Mouse (Mus musculus): Measurements from ENCODE around the gene Hs3st5. TPM values are rescaled to one million over a fixed set of nuclear protein-coding genes. Genes with fewer than 3 reads are reported as not detected.
"Not testable (repeated sequence)": the region's sequence is repeated elsewhere in the genome, so short reads cannot be mapped to it uniquely, and the experiment has no call there.

The Hs3st5 gene
- total RNA-seq, 2 experiments from 2014 or later = 2.9 to 4.4 TPM

DNA sequence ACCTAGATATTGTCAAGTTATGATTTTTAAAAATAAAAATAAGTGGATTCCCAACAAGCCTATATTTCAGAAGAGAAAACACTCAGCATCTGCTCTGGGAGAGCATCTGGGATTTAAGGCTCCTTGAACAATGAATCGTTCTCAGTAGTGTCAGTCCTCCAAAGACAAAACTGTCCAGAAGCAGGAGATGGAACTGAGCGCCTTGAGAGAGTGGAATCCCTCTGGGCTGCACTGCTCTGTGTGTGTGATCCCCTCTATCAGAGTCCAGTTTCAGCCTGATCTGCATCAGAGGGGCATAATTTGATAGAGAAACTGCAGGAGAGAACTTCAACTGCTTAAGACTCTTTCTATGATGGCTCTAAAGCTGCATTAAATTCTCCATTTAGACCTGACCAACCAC lies 49.5 kb downstream of the Hs3st5 start:
- no peak for DNase-seq (ENCODE audit: low spot score in 2 of 2)

DNA sequence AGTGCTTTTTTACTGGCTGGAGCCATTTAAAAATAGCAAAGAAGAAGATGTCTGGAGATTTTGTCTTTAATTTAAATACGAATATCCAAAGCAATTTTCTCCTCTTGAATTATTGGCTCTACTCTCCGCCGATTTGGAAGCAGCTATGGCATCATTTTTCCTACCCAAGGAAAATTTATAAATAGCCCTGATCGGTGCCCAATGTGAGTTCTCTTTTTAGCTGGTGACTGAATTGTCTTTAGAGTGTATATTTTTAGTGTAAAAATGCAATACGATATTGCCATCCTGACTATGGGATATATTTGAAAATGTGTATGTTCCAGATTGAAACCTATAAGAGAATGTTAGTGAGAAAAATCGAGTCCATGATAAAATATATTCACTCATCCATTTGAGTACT lies 51.1 kb downstream of the Hs3st5 start:
- no peak for DNase-seq (ENCODE audit: low spot score in 2 of 2)

DNA sequence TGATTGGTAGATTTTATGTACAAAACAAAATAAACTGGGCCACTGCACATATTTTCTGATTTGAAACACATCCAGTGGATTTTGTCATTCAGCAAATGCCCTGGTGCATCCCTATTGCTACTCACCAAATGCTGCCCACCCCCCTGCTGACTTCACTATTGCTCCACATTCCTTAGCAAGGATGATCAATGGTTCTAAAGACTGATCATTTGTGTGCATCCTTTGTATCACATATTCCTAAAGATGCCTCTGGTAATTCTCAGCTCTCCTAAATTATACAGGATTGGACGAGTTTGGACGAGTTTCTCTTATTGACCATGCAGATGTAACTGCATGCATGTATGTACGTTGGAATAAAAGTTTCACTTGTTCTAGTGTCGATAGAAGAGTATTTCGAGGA lies 52.1 kb downstream of the Hs3st5 start:
- no peak for DNase-seq (ENCODE audit: low spot score in 2 of 2)

DNA sequence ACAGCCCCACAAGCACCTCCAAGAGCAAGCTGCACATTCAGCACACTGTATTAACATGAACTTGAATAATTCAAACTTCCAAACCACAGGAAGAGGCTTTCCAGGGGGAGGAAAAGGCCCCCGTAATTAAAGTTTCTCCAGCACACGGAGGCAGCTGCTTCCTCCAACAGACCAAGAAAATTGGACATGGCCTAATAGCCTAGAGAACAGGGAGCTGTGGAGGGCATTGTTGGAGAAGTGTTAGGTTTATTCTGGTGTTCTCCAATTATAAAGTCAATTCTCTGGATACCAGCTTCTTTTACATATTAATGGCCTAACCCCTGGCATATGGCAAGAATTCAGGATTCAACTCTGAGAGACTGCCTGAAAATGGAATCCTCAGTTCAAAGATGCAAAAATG lies 60.6 kb downstream of the Hs3st5 start:
- DNase-seq (ENCODE audit: low spot score in 2 of 2) = no peak

DNA sequence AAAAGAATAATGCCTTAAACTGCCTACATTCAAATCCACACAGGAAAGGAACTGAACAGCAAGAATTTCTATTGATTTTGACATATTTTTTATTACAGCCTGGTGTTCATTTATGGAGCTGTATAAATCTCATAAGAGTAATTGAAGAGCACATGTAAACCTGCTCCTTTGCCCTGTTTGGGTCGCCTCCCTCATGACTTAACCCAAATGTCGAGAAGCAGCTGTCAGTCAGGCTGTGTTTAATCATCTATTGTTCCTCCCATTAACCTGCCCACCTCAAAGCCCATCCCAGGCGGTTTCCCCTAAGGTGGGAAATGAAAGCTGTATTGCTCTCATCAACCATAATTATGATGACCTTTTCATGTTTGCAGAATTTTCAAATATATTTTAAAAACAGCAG lies 65.9 kb downstream of the Hs3st5 start:
- DNase-seq (ENCODE audit: low spot score in 2 of 2) = no peak

DNA sequence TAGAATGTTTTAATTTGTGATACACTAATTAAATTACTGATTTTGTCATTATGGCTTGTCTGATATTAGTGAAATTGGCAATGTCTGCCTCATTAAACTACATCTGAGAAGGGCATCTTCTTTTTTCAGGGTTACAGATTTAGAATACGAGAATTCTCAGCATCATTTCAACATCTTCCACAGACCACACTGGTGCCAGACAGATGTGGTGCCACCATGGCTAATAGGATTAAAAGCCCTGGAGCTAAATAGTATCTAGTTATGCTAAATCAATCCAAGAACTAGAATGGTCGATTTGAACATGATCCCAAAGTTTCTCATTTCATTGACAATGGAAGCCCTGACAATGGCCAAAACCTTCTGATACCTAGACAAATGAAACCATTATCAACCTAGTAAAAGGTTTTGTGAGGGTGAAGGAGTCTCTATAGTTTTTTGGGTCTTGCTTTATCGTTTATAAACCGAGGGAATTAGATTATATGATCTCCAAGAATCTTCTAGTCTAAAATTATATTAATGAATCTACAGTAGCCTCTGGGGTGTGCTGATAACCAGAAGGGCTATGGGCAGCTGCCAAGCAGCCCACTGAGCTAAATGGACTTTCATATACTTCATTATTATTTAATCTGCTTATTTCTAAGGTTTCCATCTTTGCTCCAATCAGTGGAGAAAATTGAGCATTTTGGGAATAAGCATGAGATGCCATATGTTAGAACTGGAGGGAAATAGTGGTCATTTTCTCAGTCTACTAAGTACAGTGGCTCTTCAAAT lies 71.9 kb downstream of the Hs3st5 start:
- DNase-seq (ENCODE audit: low spot score in 2 of 2) = no peak

DNA sequence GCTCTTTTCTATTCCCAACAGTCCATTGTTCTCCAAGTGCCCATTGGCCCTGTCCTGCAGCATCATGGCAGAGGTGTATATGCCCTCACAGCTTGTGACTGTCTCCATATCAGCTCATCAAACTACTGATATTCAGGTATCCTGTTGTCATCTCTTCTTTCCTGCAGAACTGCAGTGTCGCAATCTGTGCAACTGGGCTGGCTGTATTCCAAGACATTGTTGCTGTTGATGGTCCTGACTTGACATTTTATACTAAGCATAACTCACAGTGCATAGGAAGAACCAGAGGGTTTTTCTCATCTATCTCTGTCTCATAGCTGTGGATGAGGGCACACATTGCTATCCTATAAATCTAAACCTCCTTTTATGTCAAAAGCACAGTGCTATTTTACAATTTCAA lies 103.8 kb downstream of the Hs3st5 start:
- DNase-seq (ENCODE audit: low spot score in 2 of 2) = no peak

DNA sequence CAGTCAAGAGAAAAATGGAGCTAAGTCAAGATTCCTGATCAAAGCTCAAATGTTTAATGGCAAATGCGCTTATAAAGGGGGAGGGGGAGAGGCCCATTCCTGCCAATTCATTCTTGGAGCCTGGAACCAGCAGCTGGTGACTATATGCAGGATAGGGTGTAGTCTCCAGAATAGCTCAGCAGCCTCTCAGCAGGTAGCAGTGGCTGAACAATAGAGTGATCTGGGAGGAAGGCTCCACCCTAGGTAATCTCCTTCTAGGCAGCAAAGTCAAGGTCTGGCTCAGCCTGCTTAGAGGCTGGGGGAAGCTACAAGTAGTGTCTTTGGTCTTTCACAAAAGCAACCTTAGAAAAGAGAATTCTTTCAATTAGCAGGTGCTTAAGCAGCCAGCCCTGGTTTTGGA lies 104.8 kb downstream of the Hs3st5 start:
- not testable (repeated sequence) for DNase-seq (ENCODE audit: low spot score in 2 of 2)

DNA sequence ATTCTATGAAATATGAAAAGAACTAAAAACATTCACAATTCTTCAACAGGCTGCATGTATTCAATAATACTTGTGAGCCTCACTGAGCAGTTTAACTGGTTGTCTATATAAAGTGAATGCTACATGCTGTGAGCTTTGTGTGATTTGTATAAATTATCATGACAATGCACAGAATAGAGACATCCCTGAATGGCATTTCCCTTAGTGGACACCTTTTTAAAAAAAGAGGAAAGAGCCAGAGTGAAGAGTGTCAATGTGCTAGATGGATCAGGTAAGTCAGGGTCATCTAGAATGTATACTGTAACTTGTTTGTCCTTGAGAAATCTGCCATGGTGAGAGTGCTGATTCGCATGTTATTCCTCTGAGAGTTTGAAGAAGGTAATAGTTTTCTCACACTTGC lies 116.4 kb downstream of the Hs3st5 start:
- DNase-seq (ENCODE audit: low spot score in 2 of 2) = no peak

DNA sequence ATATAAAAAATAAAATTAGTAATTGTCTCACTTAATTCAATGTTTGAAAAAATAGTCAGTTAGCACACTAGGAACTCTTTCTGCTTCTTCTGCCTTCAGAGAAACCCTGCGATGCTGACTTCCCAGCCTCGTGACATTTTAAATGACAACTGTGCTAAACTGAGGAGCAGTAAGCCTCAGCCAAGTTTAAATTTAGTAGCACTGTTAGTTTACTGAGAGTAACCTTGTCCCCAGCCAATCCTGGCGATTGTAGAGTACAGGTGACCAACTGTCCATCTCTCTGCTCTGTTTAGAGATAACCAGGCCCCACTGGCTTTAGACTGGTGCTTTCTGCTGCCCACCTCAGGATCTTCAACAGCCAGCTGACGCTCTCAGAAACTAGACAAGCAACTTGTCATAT lies 121.3 kb downstream of the Hs3st5 start:
- no peak for DNase-seq (ENCODE audit: low spot score in 2 of 2)

DNA sequence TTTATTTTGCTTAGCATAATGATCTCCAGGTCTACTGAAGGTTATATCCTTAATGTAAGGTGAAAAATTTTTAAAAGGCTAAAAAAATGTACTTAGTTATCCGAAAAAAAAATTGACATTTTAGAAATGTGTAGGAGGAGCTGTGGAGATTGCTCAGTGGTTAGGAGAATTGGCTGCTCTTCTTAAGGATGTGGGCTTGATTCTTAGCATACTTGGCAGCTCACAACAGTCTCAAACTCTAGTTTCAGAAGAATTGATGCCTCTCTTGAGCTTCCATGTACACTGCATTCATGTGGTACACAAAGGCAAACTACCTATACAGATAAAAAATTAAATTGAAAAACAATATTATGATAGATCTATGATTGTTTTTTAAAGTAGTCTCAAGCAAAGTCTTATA lies 125.1 kb downstream of the Hs3st5 start:
- DNase-seq (ENCODE audit: low spot score in 2 of 2) = no peak

DNA sequence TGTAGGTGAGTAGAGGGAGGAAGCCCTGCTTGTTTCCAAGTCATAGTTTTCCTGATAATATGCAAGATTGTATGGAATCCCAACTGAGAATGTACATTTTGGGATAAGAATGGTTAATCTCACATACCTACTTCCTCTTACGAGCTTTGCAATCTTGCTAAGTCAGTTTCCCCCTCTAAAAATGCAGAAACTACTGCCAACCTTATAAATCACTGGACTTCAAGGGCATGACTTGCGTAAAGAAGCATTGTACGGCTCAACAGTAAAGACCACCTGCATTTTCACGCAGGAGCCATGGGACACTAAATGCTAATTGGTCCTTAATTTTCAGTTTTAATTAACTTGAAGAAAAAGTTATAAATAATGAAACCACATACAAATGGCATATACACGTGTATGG lies 144.0 kb downstream of the Hs3st5 start:
- no peak for DNase-seq (ENCODE audit: low spot score in 2 of 2)

DNA sequence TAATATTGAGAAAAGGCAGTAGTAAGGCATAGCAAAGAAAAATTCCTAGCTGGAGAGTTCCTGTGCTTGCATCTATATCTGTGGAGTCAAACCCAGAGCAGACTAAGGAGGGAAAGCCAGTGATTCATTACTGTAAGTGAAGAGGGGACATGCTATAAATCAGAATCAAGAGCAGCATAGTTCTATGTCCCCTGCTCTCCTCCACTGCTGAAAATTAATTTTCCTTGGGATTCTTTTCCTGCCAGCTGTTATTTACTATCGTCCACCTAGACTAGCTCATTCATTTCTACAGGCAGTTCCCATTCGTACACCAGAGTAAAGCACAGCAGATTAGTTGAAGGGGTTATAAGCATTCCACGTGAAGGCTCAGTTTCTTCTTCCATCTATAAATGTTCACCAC lies 207.4 kb downstream of the Hs3st5 start:
- DNase-seq (ENCODE audit: low spot score in 2 of 2) = no peak

DNA sequence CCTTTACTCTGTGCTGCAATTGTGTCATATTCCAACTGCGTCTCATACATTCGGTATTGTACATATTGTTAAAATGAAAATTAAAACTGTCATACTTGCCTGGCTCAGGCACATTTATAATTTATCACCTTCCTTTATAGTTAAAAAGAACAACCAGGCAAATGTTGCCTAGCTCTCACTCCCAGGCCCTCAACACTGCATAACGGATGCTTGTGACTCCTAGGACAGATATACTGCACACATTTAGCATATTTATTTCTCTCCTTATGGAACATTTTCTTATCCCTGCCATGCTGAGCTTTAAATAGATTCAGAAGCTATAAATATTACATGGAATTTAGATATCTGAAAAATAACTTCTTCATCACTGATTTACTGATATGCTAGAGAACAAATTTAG lies 219.6 kb downstream of the Hs3st5 start:
- DNase-seq (ENCODE audit: low spot score in 2 of 2) = no peak

DNA sequence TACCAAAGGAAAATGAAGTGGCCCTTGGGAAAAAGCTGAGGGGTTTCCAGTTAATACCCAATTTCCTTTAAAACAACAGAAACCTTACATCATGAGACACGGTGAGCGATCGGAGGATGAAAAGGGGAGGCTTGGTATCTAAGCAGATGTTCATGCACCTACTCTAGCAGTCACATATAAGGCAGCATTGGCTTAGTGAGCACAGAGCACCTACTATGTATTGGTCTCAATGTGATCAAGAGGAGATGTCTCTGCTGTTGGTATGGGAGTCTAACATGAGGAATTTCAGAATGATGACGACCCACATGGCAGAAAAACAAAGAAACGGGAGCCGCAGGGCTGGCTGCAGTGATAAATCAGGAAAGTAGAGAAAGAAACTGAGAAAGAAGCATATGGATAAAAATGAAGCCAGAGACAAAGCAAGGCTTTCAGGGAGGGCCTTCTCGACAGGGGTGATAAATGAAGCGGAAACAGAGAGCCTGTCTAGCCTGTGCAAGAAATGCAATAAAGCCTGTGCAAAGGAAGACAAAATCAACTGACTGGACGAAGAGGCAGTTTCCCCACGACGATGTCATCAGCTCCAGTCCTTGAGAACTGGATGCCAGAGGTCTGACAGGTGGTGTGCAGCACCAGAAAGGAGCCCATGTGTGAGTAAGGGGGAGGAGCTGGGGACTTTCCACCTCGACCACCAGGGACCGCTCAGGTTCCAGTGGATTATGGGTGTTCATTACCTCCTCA lies 222.9 kb downstream of the Hs3st5 start:
- no peak for DNase-seq (ENCODE audit: low spot score in 2 of 2)

DNA sequence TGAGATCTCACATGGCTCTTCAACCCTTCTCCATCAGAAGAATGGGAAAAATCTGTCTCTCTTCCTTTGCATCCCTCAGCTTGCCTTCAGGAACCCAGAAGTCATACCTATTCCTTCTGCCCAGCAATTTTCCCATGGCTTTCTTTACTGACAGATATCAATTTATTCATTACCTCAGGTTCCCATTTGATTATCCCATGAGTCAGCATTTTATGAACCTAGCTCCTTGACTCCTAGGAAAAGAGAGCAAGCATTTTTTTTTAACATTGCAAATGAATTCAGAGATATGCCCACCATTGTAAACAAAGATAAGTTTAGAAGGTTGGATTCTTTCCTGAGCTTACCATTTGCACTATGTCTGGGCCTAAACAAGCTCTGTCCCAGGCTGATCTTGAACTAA lies 232.8 kb downstream of the Hs3st5 start:
- no peak for DNase-seq (ENCODE audit: low spot score in 2 of 2)

DNA sequence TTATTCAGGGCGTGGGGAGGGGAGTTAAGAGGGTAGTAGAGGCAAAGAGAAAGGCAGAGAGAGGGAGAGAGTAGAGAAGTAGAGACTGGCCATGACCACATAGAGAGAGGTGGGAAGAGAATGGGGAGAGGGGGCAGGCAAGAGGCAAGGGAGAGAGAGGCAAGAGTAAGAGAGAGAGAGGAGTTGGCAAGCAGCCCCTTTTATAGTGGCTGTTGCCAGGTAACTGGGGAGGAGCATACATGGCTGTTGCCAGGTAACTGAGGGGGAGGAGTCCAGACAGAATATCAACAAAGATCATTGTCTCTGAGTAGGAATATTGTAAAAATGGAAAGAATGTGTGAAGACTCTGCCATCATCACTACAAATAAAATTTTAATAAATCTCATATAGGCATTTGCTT lies 243.4 kb downstream of the Hs3st5 start:
- DNase-seq (ENCODE audit: low spot score in 2 of 2) = no peak

DNA sequence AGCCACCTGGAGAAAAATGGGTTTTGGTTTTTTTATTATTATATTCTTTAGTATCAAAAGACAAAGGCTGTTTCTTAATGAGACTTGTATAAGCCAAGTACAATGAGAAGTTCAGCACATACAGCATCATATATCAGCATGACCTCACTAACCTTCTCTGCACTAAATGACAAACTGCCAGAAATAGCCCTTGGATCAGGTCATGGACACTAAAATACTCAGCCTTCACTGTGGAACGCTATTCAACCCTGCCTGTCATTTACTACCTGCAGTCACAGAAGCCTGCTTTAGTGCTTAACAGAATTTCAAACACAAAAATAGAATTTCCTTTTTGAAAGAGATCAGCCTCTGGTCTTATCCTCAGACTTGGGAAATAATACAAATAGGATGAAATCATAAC lies 247.9 kb downstream of the Hs3st5 start:
- no peak for DNase-seq (ENCODE audit: low spot score in 2 of 2)

DNA sequence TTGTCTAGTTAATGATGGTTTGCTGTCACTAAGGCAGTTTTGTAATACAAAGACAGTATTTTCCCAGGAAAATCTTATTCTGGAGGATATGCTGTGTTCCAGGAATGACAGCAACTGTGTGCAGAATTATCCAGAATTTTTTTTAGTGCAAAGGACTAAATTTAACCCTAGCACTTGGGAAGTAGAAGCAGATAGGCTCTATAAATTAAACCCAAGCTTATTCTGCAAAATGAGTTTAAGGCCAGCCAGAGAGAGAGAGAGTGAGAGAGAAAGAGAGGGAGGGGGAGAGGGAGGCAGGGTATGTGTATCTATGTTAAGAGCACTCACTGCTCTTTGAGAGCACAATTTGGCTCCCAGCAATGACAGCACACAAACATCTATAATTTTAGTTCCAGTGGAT lies 267.0 kb downstream of the Hs3st5 start:
- DNase-seq (ENCODE audit: low spot score in 2 of 2) = no peak

DNA sequence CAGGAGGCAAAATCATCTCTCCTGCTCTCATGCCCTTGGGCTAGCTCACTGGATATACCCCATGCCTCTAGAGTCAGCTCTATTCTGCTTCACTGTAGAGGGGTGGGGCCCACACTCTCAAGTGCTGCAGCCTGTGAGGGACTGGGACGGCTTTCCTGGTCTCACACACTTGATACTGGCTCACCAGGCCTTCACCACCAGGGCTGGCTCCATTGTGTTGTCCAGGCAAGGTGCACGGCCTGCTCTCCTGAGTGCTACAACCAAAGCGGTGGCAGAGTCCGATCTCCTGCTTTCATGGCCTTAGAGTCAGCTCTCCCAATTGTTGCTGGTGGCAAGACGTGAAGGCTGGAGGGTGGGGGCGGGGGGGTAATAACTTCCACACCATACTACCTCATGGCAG lies 268.3 kb downstream of the Hs3st5 start:
- DNase-seq (ENCODE audit: low spot score in 2 of 2) = no peak

DNA sequence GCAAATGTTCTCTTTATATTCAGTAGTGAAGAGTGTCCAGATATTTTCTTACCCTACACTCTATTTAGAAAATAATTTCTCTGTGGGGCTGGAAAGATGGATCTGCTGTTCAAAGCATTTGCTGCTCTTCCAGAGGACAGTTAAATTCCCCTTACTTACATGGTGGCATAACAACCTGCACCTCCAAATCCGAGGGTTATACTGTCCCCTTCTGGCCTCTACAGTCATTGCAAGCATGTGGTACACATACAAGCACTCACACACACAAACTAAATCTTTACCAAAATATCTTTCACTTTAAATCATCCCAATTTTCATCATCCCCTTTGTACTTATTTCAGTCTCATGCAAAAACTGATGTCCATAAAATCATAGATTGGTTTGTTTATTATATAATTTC lies 275.0 kb downstream of the Hs3st5 start:
- no peak for DNase-seq (ENCODE audit: low spot score in 2 of 2)

DNA sequence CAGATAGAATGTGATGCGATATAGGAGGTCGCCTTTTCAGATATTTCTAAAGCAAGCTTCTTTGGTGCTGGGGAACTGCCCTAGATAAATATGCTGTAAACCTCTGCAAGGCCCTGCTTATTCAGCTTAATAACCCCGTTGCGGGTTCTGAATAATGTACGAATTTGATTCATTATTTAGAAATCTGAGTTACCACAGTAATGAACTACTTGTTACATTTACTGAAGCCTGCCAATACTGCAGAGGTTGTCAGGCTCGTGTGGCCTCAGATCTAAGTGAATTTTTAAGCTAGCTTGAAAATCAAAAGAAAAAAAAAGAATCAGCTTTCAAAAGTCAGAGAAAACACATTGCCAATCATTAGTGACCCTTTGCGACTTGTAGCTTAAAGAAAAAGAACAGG lies 280.4 kb downstream of the Hs3st5 start:
- DNase-seq (ENCODE audit: low spot score in 2 of 2) = no peak

DNA sequence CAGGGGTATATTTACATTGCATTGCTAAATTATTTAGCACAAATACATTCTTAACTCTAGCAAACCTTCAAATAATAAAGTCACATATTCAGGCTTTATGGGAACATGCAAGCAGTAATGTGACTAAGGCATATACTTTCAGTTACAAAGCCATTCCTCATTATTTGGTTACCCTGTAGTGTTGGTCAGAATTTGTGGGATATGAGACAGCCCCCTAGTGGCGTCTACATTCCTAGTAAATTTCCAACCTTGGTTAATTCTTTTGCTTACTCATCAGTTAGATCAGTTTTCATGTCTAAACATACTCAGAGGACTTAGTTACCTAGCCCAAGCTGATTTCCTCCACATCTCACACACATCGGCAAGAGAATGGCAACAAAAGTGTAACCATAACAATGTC lies 285.2 kb downstream of the Hs3st5 start:
- DNase-seq (ENCODE audit: low spot score in 2 of 2) = no peak
